Mouse (Mus musculus): Measurements from ENCODE around the gene Glp2r. TPM values are rescaled to one million over a fixed set of nuclear protein-coding genes. Genes with fewer than 3 reads are reported as not detected.

Gene Glp2r
- polyA plus RNA-seq, 1 experiment = 0.03 TPM

DNA sequence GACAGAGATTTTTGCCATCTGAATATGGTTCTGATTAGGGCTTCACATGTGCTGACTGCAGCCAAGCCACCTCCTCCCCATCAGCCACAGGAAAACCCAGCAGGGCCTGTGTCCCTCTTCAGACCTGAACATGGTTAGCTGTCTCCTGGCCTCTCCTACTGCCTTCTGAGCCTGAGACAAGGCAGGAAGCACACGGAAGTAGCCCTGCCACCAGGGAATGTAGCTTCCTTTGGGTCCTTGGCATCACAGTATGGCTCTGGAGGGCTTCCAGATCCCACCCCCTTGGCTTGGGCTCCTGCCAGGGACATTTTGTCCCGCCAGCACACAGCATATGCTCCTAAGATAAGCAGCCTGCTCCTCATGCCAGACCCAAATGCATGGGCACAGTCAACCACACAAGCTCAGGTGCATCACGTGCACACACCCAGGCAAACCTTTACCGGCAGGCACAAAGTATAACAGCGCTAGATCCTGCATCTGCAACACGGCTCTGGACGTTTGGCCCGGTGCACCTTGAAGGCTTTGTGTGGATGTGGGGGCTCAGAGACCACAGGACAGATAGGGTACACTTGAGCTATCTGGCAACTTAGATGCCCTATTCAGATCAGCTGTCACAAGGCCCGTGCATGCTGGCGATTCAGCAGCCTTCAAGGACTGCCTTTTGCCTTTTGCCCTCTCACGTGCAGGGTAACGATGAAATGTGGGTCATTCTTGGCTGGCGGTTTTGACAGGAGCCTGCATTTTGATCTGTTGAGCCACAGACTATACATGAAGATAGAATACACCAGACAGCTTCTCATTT is 103.2 kb downstream of the Glp2r start:
- peaks cover 84% of the 10 kb centered on the region for H3K4me1 ChIP-seq (ENCODE audit: control insufficient read depth, insufficient read depth, low read length)
- WGBS = 8% methylated on average over 13 of the region's 13 CpGs
- TF ChIP-seq CTCF (IDR thresholded peaks at IDR 0.05; ENCODE audit: borderline replicate concordance, insufficient read depth, low read depth, low read length) (no peak), POLR2A (IDR thresholded peaks at IDR 0.05; ENCODE audit: borderline replicate concordance, insufficient read depth, low read length) (peak; percentile 54; the same call in 1 of the 2 replicates)
- H3K27ac ChIP-seq (ENCODE audit: insufficient read depth, low read length) = peak overlapping the region; percentile 93
- H3K4me3 ChIP-seq (replicated peaks; ENCODE audit: insufficient read depth, low read depth, low read length) = no peak overlapping the region
- no peaks in the 10 kb centered on the region for H3K27me3 ChIP-seq (ENCODE audit: control insufficient read depth, insufficient read depth, low read length)
- peak; percentile 98 to 99 for DNase-seq

DNA sequence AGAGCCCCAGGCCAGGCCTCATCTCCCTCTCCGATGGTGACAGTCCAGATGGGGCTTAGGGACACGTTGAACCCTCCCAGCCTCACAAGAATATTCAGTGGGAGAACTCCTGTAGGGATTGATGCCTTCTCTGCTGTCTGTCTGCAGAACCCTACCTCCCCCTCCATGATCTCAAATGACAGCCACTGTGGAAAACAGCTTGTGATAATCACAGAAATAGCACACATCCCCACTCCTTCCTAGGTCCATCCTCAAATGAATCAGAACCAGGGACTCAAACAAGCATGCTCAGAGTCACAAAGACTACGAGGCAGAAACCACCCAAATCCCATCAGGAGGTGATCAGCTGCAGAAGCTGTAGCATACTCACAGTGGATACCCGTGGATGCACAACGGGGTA is 104.8 kb downstream of the Glp2r start:
- no peak for DNase-seq
- TF ChIP-seq POLR2A (IDR thresholded peaks at IDR 0.05; ENCODE audit: borderline replicate concordance, insufficient read depth, low read length) (0 out of 2 replicates have a peak, but pooled peaks have one; percentile 8), CTCF (IDR thresholded peaks at IDR 0.05; ENCODE audit: borderline replicate concordance, insufficient read depth, low read depth, low read length) (no peak)
- peak overlapping the region; percentile 90 for H3K27ac ChIP-seq (ENCODE audit: insufficient read depth, low read length)
- H3K4me3 ChIP-seq (replicated peaks; ENCODE audit: insufficient read depth, low read depth, low read length) = no peak overlapping the region
- H3K27me3 ChIP-seq (ENCODE audit: control insufficient read depth, insufficient read depth, low read length) = no peaks in the 10 kb centered on the region
- 75% methylated on average over 5 of the region's 5 CpGs for WGBS
- peaks cover 85% of the 10 kb centered on the region for H3K4me1 ChIP-seq (ENCODE audit: control insufficient read depth, insufficient read depth, low read length)

DNA sequence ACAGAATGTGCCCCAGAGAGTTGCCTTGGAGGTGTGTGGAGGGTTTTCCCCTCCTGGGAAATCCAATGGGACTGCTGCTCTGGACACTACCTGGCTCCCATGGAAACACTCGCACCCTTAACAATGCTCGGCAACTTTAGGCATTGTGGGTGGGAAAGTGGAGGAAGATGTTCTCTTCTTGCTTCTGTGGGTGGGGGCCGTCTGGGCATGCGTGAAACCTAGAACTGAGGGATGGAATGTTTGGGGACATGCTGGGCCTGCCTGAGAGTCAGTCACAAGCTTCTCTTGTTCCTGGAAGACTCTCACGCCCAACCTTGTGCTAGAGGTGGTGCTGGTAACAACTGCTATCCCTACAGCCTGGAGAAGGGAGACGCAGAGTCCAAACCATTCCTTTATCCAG is 106.0 kb downstream of the Glp2r start:
- TF ChIP-seq CTCF (IDR thresholded peaks at IDR 0.05; ENCODE audit: borderline replicate concordance, insufficient read depth, low read depth, low read length) (no peak), POLR2A (IDR thresholded peaks at IDR 0.05; ENCODE audit: borderline replicate concordance, insufficient read depth, low read length) (no peak)
- peak overlapping the region; percentile 90 for H3K27ac ChIP-seq (ENCODE audit: insufficient read depth, low read length)
- no peaks in the 10 kb centered on the region for H3K27me3 ChIP-seq (ENCODE audit: control insufficient read depth, insufficient read depth, low read length)
- H3K4me3 ChIP-seq (replicated peaks; ENCODE audit: insufficient read depth, low read depth, low read length) = no peak overlapping the region
- no peak for DNase-seq
- H3K4me1 ChIP-seq (ENCODE audit: control insufficient read depth, insufficient read depth, low read length) = peaks cover 77% of the 10 kb centered on the region
- 92% methylated on average over 6 of the region's 6 CpGs for WGBS

DNA sequence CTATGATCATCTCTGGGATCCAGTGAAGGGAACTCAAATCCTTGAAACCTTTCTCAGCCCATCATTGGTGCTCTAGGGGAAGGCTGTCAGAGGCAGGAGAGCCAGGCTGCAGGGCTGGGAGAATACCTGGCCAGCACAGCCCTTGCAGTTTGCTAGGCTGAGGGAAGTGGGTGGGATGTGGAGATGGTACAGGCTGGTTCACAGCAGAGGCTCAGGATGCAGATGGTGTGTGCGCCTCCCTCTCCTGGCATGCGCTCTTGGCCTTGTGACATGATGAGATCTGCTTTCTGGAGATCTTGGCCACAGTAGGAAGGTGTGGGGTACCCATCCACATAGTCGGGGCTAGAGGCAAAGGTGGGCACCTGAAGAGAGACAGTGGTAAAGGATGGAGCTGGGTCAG is 106.7 kb downstream of the Glp2r start:
- H3K27ac ChIP-seq (ENCODE audit: insufficient read depth, low read length) = peak overlapping the region; percentile 90

DNA sequence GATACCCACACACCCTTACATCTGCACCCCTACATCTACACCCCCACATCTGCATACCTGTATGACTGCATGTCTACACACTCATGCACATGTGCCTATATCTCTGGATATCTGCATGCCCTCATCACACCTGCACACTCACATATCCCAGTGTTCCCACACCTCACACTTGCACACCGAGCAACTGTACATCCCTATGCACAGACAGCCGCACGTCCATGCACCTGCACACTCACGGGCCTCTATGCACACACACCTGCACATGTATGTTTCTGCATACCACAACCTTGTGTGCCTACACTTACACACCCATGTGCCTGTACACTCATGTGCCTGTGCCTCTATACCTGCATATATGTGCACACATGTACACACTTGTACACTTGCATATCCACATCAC is 107.5 kb downstream of the Glp2r start:
- TF ChIP-seq CTCF (IDR thresholded peaks at IDR 0.05; ENCODE audit: borderline replicate concordance, insufficient read depth, low read depth, low read length) = no peak
- no peak for TF ChIP-seq POLR2A (IDR thresholded peaks at IDR 0.05; ENCODE audit: borderline replicate concordance, insufficient read depth, low read length)
- Histone ChIP-seq H3K4me3 (replicated peaks; ENCODE audit: insufficient read depth, low read depth, low read length) (no peak overlapping the region), H3K27ac (ENCODE audit: insufficient read depth, low read length) (peak overlapping the region; percentile 76), H3K4me1 (ENCODE audit: control insufficient read depth, insufficient read depth, low read length) (peaks cover 78% of the 10 kb centered on the region), H3K27me3 (ENCODE audit: control insufficient read depth, insufficient read depth, low read length) (no peaks in the 10 kb centered on the region)
- WGBS = 90% methylated on average over 4 of the region's 4 CpGs
- no peak for DNase-seq

More for the DNA sequence above, 106.7 kb downstream of the Glp2r start:
- no peak overlapping the region for H3K4me3 ChIP-seq (replicated peaks; ENCODE audit: insufficient read depth, low read depth, low read length)
- no peaks in the 10 kb centered on the region for H3K27me3 ChIP-seq (ENCODE audit: control insufficient read depth, insufficient read depth, low read length)
- 19% methylated on average over 3 of the region's 3 CpGs for WGBS
- peaks cover 78% of the 10 kb centered on the region for H3K4me1 ChIP-seq (ENCODE audit: control insufficient read depth, insufficient read depth, low read length)
- TF ChIP-seq CTCF (IDR thresholded peaks at IDR 0.05; ENCODE audit: borderline replicate concordance, insufficient read depth, low read depth, low read length) (no peak), POLR2A (IDR thresholded peaks at IDR 0.05; ENCODE audit: borderline replicate concordance, insufficient read depth, low read length) (peak; percentile 53; the same call in 1 of the 2 replicates)
- peak; percentile 86 to 92 for DNase-seq

DNA sequence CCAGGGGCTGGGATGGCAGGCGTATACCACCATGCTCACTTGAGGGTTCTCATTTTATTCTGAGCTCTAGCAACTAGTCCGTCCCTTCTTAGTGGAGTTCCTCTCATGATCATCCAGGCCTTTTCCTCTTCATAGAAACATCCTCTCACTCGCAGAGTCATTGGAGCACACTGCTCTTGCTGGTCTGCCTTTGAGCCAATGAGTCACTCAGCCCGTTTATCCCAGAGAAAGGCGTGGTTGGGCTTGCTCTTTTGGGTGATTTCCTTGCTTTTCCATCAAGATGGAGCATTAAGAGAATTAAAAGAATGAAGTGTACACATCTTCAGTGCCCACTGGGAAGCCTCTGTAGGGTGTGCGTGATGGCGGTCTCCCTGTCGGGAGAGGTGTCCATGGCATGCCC is 109.5 kb downstream of the Glp2r start:
- H3K27ac ChIP-seq (ENCODE audit: insufficient read depth, low read length) = peak overlapping the region; percentile 83
- 87% methylated on average over 8 of the region's 8 CpGs for WGBS

DNA sequence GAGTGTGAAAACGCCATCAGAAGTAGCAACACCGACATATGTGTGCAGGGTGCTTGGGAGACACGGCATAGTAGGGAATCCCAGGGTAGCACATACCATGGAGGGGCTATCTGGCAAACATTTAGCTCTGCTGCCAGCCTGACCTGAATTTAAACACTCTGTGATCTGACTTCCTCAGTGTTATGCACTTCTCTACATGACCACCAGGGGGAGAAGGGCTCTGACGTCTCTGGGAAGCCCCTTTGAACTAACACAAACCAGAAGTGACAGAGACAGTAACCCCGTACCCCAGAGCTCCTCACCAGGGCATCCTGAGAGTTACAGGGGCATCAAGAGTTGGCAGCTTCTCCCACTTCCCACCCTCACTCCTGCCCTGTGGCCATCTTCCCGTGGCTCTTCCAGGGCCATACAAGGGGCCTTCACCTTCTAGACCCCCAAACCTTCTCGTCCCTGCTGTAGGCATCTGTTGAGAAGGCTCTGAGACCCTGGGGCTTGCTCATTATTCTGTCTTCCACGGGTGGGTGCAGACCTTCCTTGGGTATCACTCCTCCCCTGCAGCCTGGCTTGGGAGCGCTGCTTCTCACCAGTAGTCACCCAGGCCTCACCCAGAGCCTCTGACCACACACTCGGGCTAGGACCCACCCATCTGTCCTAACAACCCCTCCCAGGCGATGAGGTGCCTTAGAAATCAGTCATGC is 113.1 kb downstream of the Glp2r start:
- TF ChIP-seq POLR2A (IDR thresholded peaks at IDR 0.05; ENCODE audit: borderline replicate concordance, insufficient read depth, low read length) (no peak), CTCF (IDR thresholded peaks at IDR 0.05; ENCODE audit: borderline replicate concordance, insufficient read depth, low read depth, low read length) (peak; percentile 79)
- Histone ChIP-seq H3K4me1 (ENCODE audit: control insufficient read depth, insufficient read depth, low read length) (peaks cover 72% of the 10 kb centered on the region), H3K27ac (ENCODE audit: insufficient read depth, low read length) (peak overlapping the region; percentile 87), H3K27me3 (ENCODE audit: control insufficient read depth, insufficient read depth, low read length) (no peaks in the 10 kb centered on the region), H3K4me3 (replicated peaks; ENCODE audit: insufficient read depth, low read depth, low read length) (peak overlapping the region; percentile 27)
- peak; percentile 69 to 76 for DNase-seq
- 28% methylated on average over 11 of the region's 11 CpGs for WGBS

More for the DNA sequence above, 109.5 kb downstream of the Glp2r start:
- TF ChIP-seq POLR2A (IDR thresholded peaks at IDR 0.05; ENCODE audit: borderline replicate concordance, insufficient read depth, low read length) (no peak), CTCF (IDR thresholded peaks at IDR 0.05; ENCODE audit: borderline replicate concordance, insufficient read depth, low read depth, low read length) (no peak)
- H3K4me1 ChIP-seq (ENCODE audit: control insufficient read depth, insufficient read depth, low read length) = peaks cover 82% of the 10 kb centered on the region
- no peaks in the 10 kb centered on the region for H3K27me3 ChIP-seq (ENCODE audit: control insufficient read depth, insufficient read depth, low read length)
- DNase-seq = no peak
- no peak overlapping the region for H3K4me3 ChIP-seq (replicated peaks; ENCODE audit: insufficient read depth, low read depth, low read length)
